Mouse (Mus musculus) gonadal fat pad, adult 2 months (tissue): ENCODE measurements around the gene C130050O18Rik. TPM values are rescaled to one million over a fixed set of nuclear protein-coding genes. Genes with fewer than 3 reads are reported as not detected.

ENCODE experiments used
- DNase-seq: peaks from one replicate; pipeline ENCODE4 v3.0.0-alpha.2; 2012; ENCODE audit warnings: low read depth
- polyA plus RNA-seq: library from polyadenylated mRNA; depleted of rRNA; stranded (reverse); fragments of >200 nt; gene quantifications from 2 replicates; pipeline ENCODE4 v1.2.3, GENCODE M21; 2012; rRNA removed

The C130050O18Rik gene
- 1.4 and 1.6 TPM in 2 replicates for polyA plus RNA-seq

GRCm38 (mm10) chr5:139404801-139405401, at the start of gene C130050O18Rik:
Gene C130050O18Rik (plus strand): TSS chr5:139405280.
- no peak for DNase-seq

GRCm38 (mm10) chr5:139358653-139359052, 46.4 kb upstream of the C130050O18Rik start:
- no peak for DNase-seq

- DNase-seq: no peak
These were observed 45.8 kb upstream of the C130050O18Rik start for GRCm38 (mm10) chr5:139359244-139359643.

- DNase-seq: no peak
These were observed 41.2 kb upstream of the C130050O18Rik start for GRCm38 (mm10) chr5:139363858-139364257.

- DNase-seq: no peak
These were observed 40.7 kb upstream of the C130050O18Rik start for GRCm38 (mm10) chr5:139364260-139364910.

- no peak for DNase-seq
These were observed 40.0 kb upstream of the C130050O18Rik start for GRCm38 (mm10) chr5:139364911-139365571.

GRCm38 (mm10) chr5:139365827-139366226, 39.3 kb upstream of the C130050O18Rik start:
- DNase-seq: no peak

- no peak for DNase-seq
These were observed 38.6 kb upstream of the C130050O18Rik start for GRCm38 (mm10) chr5:139366484-139366883.

- DNase-seq: no peak
These were observed 37.1 kb upstream of the C130050O18Rik start for GRCm38 (mm10) chr5:139367884-139368458.

- DNase-seq: no peak
These were observed 36.3 kb upstream of the C130050O18Rik start for GRCm38 (mm10) chr5:139368638-139369320.

GRCm38 (mm10) chr5:139370336-139370735, 34.7 kb upstream of the C130050O18Rik start:
- DNase-seq: no peak

GRCm38 (mm10) chr5:139371118-139371517, 34.0 kb upstream of the C130050O18Rik start:
- DNase-seq: no peak

GRCm38 (mm10) chr5:139371631-139372401, 33.3 kb upstream of the C130050O18Rik start:
- no peak for DNase-seq

- no peak for DNase-seq
These were observed 32.0 kb upstream of the C130050O18Rik start for GRCm38 (mm10) chr5:139373126-139373525.

GRCm38 (mm10) chr5:139373889-139374444, 31.1 kb upstream of the C130050O18Rik start:
- DNase-seq: no peak

GRCm38 (mm10) chr5:139374841-139375240, 30.2 kb upstream of the C130050O18Rik start:
- DNase-seq: no peak

- no peak for DNase-seq
These were observed 27.4 kb upstream of the C130050O18Rik start, which contains the start of gene Gpr146 for GRCm38 (mm10) chr5:139377468-139378270. Gene Gpr146 (plus strand): TSS chr5:139377697.

- no peak for DNase-seq
These were observed 26.9 kb upstream of the C130050O18Rik start for GRCm38 (mm10) chr5:139378271-139378556.

GRCm38 (mm10) chr5:139378986-139379629, 26.0 kb upstream of the C130050O18Rik start:
- DNase-seq: no peak
